Mouse (Mus musculus): ENCODE data around the gene Prss56. TPM values are rescaled to one million over a fixed set of nuclear protein-coding genes. Genes with fewer than 3 reads are reported as not detected.

Prss56 gene
- total and polyA plus RNA-seq, 3 experiments, result not detected

DNA sequence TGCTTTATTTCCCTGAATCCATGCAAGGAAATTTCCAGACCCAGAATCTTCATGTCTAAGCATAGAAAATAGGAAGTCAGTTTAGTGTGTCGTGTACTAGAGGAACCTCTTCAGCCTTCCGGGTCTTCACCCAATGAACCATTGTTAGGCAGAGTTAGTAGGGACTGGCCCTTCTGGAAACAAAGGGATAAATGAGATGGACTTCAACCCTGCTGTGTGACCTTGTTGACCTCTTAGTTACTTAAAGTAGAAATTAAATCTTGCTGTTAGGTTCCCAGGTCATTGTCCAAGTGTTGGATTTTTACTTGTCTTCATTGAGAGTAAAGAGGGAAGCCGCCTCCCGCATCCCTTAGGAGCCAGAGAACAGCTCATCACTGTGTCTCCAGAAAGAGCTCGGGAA is 47.5 kb downstream of the Prss56 start:
- no peak overlapping the region for H3K4me3 ChIP-seq (replicated peaks in 1 of 3; ENCODE audit: low read depth in 2 of 3, low read length in 2 of 3, poor library complexity in 1 of 3)
- no peak for DNase-seq (ENCODE audit: extremely low read depth)
- no peaks in the 10 kb centered on the region for H3K4me1 ChIP-seq (ENCODE audit: control insufficient read depth in 1 of 2, insufficient read depth in 2 of 2)
- H3K9me3 ChIP-seq (replicated peaks; ENCODE audit: low read length), result no peaks in the 10 kb centered on the region
- H3K27me3 ChIP-seq (replicated peaks), result no peaks in the 10 kb centered on the region
- no peak overlapping the region for H3K9ac ChIP-seq (ENCODE audit: insufficient read depth, low read depth)
- H3K36me3 ChIP-seq (replicated peaks in 1 of 2; ENCODE audit: control insufficient read depth in 1 of 2, insufficient read depth in 1 of 2, low read length in 1 of 2), result peaks cover 67 to 99% of the 10 kb centered on the region in 2 experiments
- no peak overlapping the region for H3K4me2 ChIP-seq (ENCODE audit: insufficient read depth, low read depth, poor library complexity, severe bottlenecking)
- dilution Hi-C loops (cut with MboI; ENCODE audit: extremely low pct_ligation_motif_present, extremely low pct_unique_long_range_greater_than_20kb, low sequenced_read_pairs), result no loop called here
- TF ChIP-seq POLR2A (IDR thresholded peaks at IDR 0.05; ENCODE audit: low read depth, low read length), result no peak
- no peak for TF ChIP-seq MAFK (IDR thresholded peaks at IDR 0.05; ENCODE audit: insufficient replicate concordance, low read length)
- TF ChIP-seq ELF1 (IDR thresholded peaks at IDR 0.05; ENCODE audit: low read depth, low read length), result no peak
- no peak for TF ChIP-seq USF2 (conservative IDR thresholded peaks at IDR 0.05; ENCODE audit: low read depth, low read length)
- TF ChIP-seq RCOR1 (conservative IDR thresholded peaks at IDR 0.05; ENCODE audit: low read depth, low read length), result no peak
- TF ChIP-seq JUN (IDR thresholded peaks at IDR 0.05; ENCODE audit: insufficient read depth, low read depth, low read length), result no peak
- TF ChIP-seq ETS1 (conservative IDR thresholded peaks at IDR 0.05; ENCODE audit: low read depth, low read length), result no peak
- in situ Hi-C loops (cut with MboI; ENCODE audit: low pct_ligation_motif_present, low pct_unique_long_range_greater_than_20kb, low sequenced_read_pairs), result no loop called here
- no peaks in the 10 kb centered on the region for H3K79me2 ChIP-seq (replicated peaks; ENCODE audit: control insufficient read depth, extremely low read depth, insufficient read depth, poor library complexity, severe bottlenecking)
- H3K27ac ChIP-seq (ENCODE audit: insufficient read depth, low read depth), result no peak overlapping the region

DNA sequence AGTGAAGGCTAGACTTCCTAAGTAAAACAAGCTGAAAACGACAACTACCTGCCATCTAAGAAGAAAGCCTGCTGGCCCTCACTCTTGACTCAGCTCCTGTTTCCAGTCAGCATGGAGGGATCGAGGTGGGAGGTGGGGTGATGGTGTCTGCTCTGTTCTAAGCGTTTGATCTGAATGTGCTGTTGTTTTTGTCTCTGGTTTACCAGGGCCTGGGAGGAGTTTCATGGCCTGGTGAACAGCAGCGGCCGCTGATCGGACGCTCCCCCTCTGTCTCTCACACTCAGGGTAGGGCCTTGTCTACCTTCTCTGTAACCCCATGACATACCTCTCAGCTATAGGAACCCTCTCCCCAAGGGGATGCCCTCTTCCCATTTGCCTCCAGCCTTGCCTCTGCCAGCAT is 49.1 kb downstream of the Prss56 start:
- H3K4me3 ChIP-seq (replicated peaks in 1 of 3; ENCODE audit: low read depth in 2 of 3, low read length in 2 of 3, poor library complexity in 1 of 3), result no peak overlapping the region
- H3K4me2 ChIP-seq (ENCODE audit: insufficient read depth, low read depth, poor library complexity, severe bottlenecking), result no peak overlapping the region
- dilution Hi-C loops (cut with MboI; ENCODE audit: extremely low pct_ligation_motif_present, extremely low pct_unique_long_range_greater_than_20kb, low sequenced_read_pairs), result no loop called here
- no peak overlapping the region for H3K27ac ChIP-seq (ENCODE audit: insufficient read depth, low read depth)
- no peak overlapping the region for H3K9ac ChIP-seq (ENCODE audit: insufficient read depth, low read depth)
- H3K9me3 ChIP-seq (replicated peaks; ENCODE audit: low read length), result no peaks in the 10 kb centered on the region
- peaks cover 58 to 99% of the 10 kb centered on the region in 2 experiments for H3K36me3 ChIP-seq (replicated peaks in 1 of 2; ENCODE audit: control insufficient read depth in 1 of 2, insufficient read depth in 1 of 2, low read length in 1 of 2)
- in situ Hi-C loops (cut with MboI; ENCODE audit: low pct_ligation_motif_present, low pct_unique_long_range_greater_than_20kb, low sequenced_read_pairs), result no loop called here
- H3K79me2 ChIP-seq (replicated peaks; ENCODE audit: control insufficient read depth, extremely low read depth, insufficient read depth, poor library complexity, severe bottlenecking), result no peaks in the 10 kb centered on the region
- TF ChIP-seq UBTF (IDR thresholded peaks at IDR 0.05; ENCODE audit: low read depth, low read length) (no peak), SIN3A (IDR thresholded peaks at IDR 0.05; ENCODE audit: low read length) (no peak), TCF12 (IDR thresholded peaks at IDR 0.05; ENCODE audit: low read depth, low read length) (no peak), EP300 (IDR thresholded peaks at IDR 0.05; ENCODE audit: low read length) (no peak), ETS1 (conservative IDR thresholded peaks at IDR 0.05; ENCODE audit: low read depth, low read length) (no peak)
- H3K27me3 ChIP-seq (replicated peaks), result no peaks in the 10 kb centered on the region
- peaks cover 0 to 8% of the 10 kb centered on the region in 2 experiments; a peak in 2 of 4 replicates for H3K4me1 ChIP-seq (ENCODE audit: control insufficient read depth in 1 of 2, insufficient read depth in 2 of 2)
- DNase-seq (ENCODE audit: extremely low read depth), result no peak

Other genes starting within 250 kb of the Prss56 start
- gene Alppl2, start 93.4 kb upstream of the Prss56 start, total RNA-seq (2012; rRNA removed), result not detected in 2 replicates
- not detected in 2 replicates for gene Alppl2, start 93.4 kb upstream of the Prss56 start, total RNA-seq (2014; rRNA removed)
- gene Alppl2, start 93.4 kb upstream of the Prss56 start, polyA plus RNA-seq (2012; ENCODE audit: insufficient read length, low read depth), result not detected in 2 replicates
- gene Alpi, start 81.7 kb upstream of the Prss56 start, total RNA-seq (2012; rRNA removed), result not detected in 2 replicates
- not detected in 2 replicates for gene Alpi, start 81.7 kb upstream of the Prss56 start, total RNA-seq (2014; rRNA removed)
- not detected in 2 replicates for gene Alpi, start 81.7 kb upstream of the Prss56 start, polyA plus RNA-seq (2012; ENCODE audit: insufficient read length, low read depth)
- gene Akp3, start 58.3 kb upstream of the Prss56 start, total RNA-seq (2012; rRNA removed), result not detected in 2 replicates
- gene Akp3, start 58.3 kb upstream of the Prss56 start, total RNA-seq (2014; rRNA removed), result not detected in 2 replicates
- gene Akp3, start 58.3 kb upstream of the Prss56 start, polyA plus RNA-seq (2012; ENCODE audit: insufficient read length, low read depth), result not detected in 2 replicates
- not detected in 2 replicates for gene Ecel1, start 26.8 kb upstream of the Prss56 start, total RNA-seq (2012; rRNA removed)
- not detected in 2 replicates for gene Ecel1, start 26.8 kb upstream of the Prss56 start, total RNA-seq (2014; rRNA removed)
- gene Ecel1, start 26.8 kb upstream of the Prss56 start, polyA plus RNA-seq (2012; ENCODE audit: insufficient read length, low read depth), result not detected in 2 replicates
- not detected in 2 replicates for gene Chrnd, start 7.3 kb downstream of the Prss56 start, total RNA-seq (2012; rRNA removed)
- gene Chrnd, start 7.3 kb downstream of the Prss56 start, total RNA-seq (2014; rRNA removed), result not detected in 2 replicates
- gene Chrnd, start 7.3 kb downstream of the Prss56 start, polyA plus RNA-seq (2012; ENCODE audit: insufficient read length, low read depth), result 0.13 TPM in 1 of 2 replicates, not detected in the other
- gene Chrng, start 21.3 kb downstream of the Prss56 start, total RNA-seq (2012; rRNA removed), result 0.04 TPM in 2 replicates
- gene Chrng, start 21.3 kb downstream of the Prss56 start, total RNA-seq (2014; rRNA removed), result not detected in 2 replicates
- gene Chrng, start 21.3 kb downstream of the Prss56 start, polyA plus RNA-seq (2012; ENCODE audit: insufficient read length, low read depth), result not detected in 2 replicates
- gene Eif4e2, start 30.6 kb downstream of the Prss56 start, total RNA-seq (2012; rRNA removed), result 175 and 208 TPM in 2 replicates
- gene Eif4e2, start 30.6 kb downstream of the Prss56 start, total RNA-seq (2014; rRNA removed), result 228 and 245 TPM in 2 replicates
- 264 and 289 TPM in 2 replicates for gene Eif4e2, start 30.6 kb downstream of the Prss56 start, polyA plus RNA-seq (2012; ENCODE audit: insufficient read length, low read depth)
- 0.25 and 1.2 TPM in 2 replicates for gene Efhd1, start 81.0 kb downstream of the Prss56 start, total RNA-seq (2012; rRNA removed)
- 0.12 and 0.22 TPM in 2 replicates for gene Efhd1, start 81.0 kb downstream of the Prss56 start, total RNA-seq (2014; rRNA removed)
- gene Efhd1, start 81.0 kb downstream of the Prss56 start, polyA plus RNA-seq (2012; ENCODE audit: insufficient read length, low read depth), result 0.13 TPM in 1 of 2 replicates, not detected in the other
- 74.7 and 93.5 TPM in 2 replicates for gene Gigyf2, start 143.7 kb downstream of the Prss56 start, total RNA-seq (2012; rRNA removed)
- 84.5 and 87.3 TPM in 2 replicates for gene Gigyf2, start 143.7 kb downstream of the Prss56 start, total RNA-seq (2014; rRNA removed)
- gene Gigyf2, start 143.7 kb downstream of the Prss56 start, polyA plus RNA-seq (2012; ENCODE audit: insufficient read length, low read depth), result 156 and 173 TPM in 2 replicates
- gene Kcnj13, start 211.4 kb downstream of the Prss56 start, total RNA-seq (2012; rRNA removed), result 0.17 and 0.30 TPM in 2 replicates
- gene Kcnj13, start 211.4 kb downstream of the Prss56 start, total RNA-seq (2014; rRNA removed), result not detected in 2 replicates
- gene Kcnj13, start 211.4 kb downstream of the Prss56 start, polyA plus RNA-seq (2012; ENCODE audit: insufficient read length, low read depth), result not detected in 2 replicates